Mouse (Mus musculus): ENCODE data around the gene Il24. TPM values are rescaled to one million over a fixed set of nuclear protein-coding genes. Genes with fewer than 3 reads are reported as not detected.

Gene Il24
- polyA plus RNA-seq, 1 experiment, result not detected

- no peak overlapping the region for H3K27ac ChIP-seq (ENCODE audit: control insufficient read depth, insufficient read depth, low read depth, low read length)
- H3K4me1 ChIP-seq (ENCODE audit: control insufficient read depth, insufficient read depth, low read length), result peaks cover 6% of the 10 kb centered on the region; the same call in 1 of the 2 replicates
- H3K36me3 ChIP-seq (ENCODE audit: control insufficient read depth, insufficient read depth, low read length), result no peaks in the 10 kb centered on the region
- no peak overlapping the region for H3K4me3 ChIP-seq (ENCODE audit: control insufficient read depth, low read depth, low read length)
- 0 out of 2 replicates have a peak, but pooled peaks cover 2% of the 10 kb centered on the region for H3K27me3 ChIP-seq (ENCODE audit: control insufficient read depth, insufficient read depth, low read length)
- TF ChIP-seq CTCF (IDR thresholded peaks at IDR 0.05; ENCODE audit: control insufficient read depth, insufficient read depth, insufficient replicate concordance, low read depth, low read length), result no peak
- no peak for TF ChIP-seq POLR2A (IDR thresholded peaks at IDR 0.05; ENCODE audit: control insufficient read depth, low read depth, low read length)
Observed at GRCm38 (mm10) chr1:130854819-130855218, 32.4 kb downstream of the Il24 start.

- H3K27me3 ChIP-seq (ENCODE audit: control insufficient read depth, insufficient read depth, low read length), result 0 out of 2 replicates have a peak, but pooled peaks cover 2% of the 10 kb centered on the region
- H3K36me3 ChIP-seq (ENCODE audit: control insufficient read depth, insufficient read depth, low read length), result no peaks in the 10 kb centered on the region
- no peak for TF ChIP-seq CTCF (IDR thresholded peaks at IDR 0.05; ENCODE audit: control insufficient read depth, insufficient read depth, insufficient replicate concordance, low read depth, low read length)
- no peak for TF ChIP-seq POLR2A (IDR thresholded peaks at IDR 0.05; ENCODE audit: control insufficient read depth, low read depth, low read length)
- peaks cover 6% of the 10 kb centered on the region; the same call in 1 of the 2 replicates for H3K4me1 ChIP-seq (ENCODE audit: control insufficient read depth, insufficient read depth, low read length)
- no peak overlapping the region for H3K27ac ChIP-seq (ENCODE audit: control insufficient read depth, insufficient read depth, low read depth, low read length)
- H3K4me3 ChIP-seq (ENCODE audit: control insufficient read depth, low read depth, low read length), result no peak overlapping the region
Observed at GRCm38 (mm10) chr1:130850405-130850804, 36.8 kb downstream of the Il24 start.

- TF ChIP-seq POLR2A (IDR thresholded peaks at IDR 0.05; ENCODE audit: control insufficient read depth, low read depth, low read length) (no peak), CTCF (IDR thresholded peaks at IDR 0.05; ENCODE audit: control insufficient read depth, insufficient read depth, insufficient replicate concordance, low read depth, low read length) (no peak)
- Histone ChIP-seq H3K27me3 (ENCODE audit: control insufficient read depth, insufficient read depth, low read length) (0 out of 2 replicates have a peak, but pooled peaks cover 2% of the 10 kb centered on the region), H3K4me3 (ENCODE audit: control insufficient read depth, low read depth, low read length) (no peak overlapping the region), H3K36me3 (ENCODE audit: control insufficient read depth, insufficient read depth, low read length) (no peaks in the 10 kb centered on the region), H3K27ac (ENCODE audit: control insufficient read depth, insufficient read depth, low read depth, low read length) (no peak overlapping the region), H3K4me1 (ENCODE audit: control insufficient read depth, insufficient read depth, low read length) (peaks cover 3% of the 10 kb centered on the region; the same call in 1 of the 2 replicates)
Observed at GRCm38 (mm10) chr1:130849530-130850214, 37.6 kb downstream of the Il24 start.

GRCm38 (mm10) chr1:130844516-130844915 lies 42.7 kb downstream of the Il24 start:
- Histone ChIP-seq H3K4me1 (ENCODE audit: control insufficient read depth, insufficient read depth, low read length) (no peaks in the 10 kb centered on the region), H3K4me3 (ENCODE audit: control insufficient read depth, low read depth, low read length) (no peak overlapping the region), H3K27me3 (ENCODE audit: control insufficient read depth, insufficient read depth, low read length) (no peaks in the 10 kb centered on the region), H3K27ac (ENCODE audit: control insufficient read depth, insufficient read depth, low read depth, low read length) (no peak overlapping the region), H3K36me3 (ENCODE audit: control insufficient read depth, insufficient read depth, low read length) (no peaks in the 10 kb centered on the region)
- TF ChIP-seq CTCF (IDR thresholded peaks at IDR 0.05; ENCODE audit: control insufficient read depth, insufficient read depth, insufficient replicate concordance, low read depth, low read length) (no peak), POLR2A (IDR thresholded peaks at IDR 0.05; ENCODE audit: control insufficient read depth, low read depth, low read length) (no peak)

- no peak overlapping the region for H3K4me3 ChIP-seq (ENCODE audit: control insufficient read depth, low read depth, low read length)
- H3K4me1 ChIP-seq (ENCODE audit: control insufficient read depth, insufficient read depth, low read length), result no peaks in the 10 kb centered on the region
- H3K27me3 ChIP-seq (ENCODE audit: control insufficient read depth, insufficient read depth, low read length), result no peaks in the 10 kb centered on the region
- H3K36me3 ChIP-seq (ENCODE audit: control insufficient read depth, insufficient read depth, low read length), result no peaks in the 10 kb centered on the region
- H3K27ac ChIP-seq (ENCODE audit: control insufficient read depth, insufficient read depth, low read depth, low read length), result no peak overlapping the region
- TF ChIP-seq CTCF (IDR thresholded peaks at IDR 0.05; ENCODE audit: control insufficient read depth, insufficient read depth, insufficient replicate concordance, low read depth, low read length) (no peak), POLR2A (IDR thresholded peaks at IDR 0.05; ENCODE audit: control insufficient read depth, low read depth, low read length) (no peak)
Observed at GRCm38 (mm10) chr1:130841621-130842020, 45.6 kb downstream of the Il24 start.

- Histone ChIP-seq H3K27ac (ENCODE audit: control insufficient read depth, insufficient read depth, low read depth, low read length) (no peak overlapping the region), H3K36me3 (ENCODE audit: control insufficient read depth, insufficient read depth, low read length) (no peaks in the 10 kb centered on the region), H3K27me3 (ENCODE audit: control insufficient read depth, insufficient read depth, low read length) (no peaks in the 10 kb centered on the region), H3K4me3 (ENCODE audit: control insufficient read depth, low read depth, low read length) (no peak overlapping the region), H3K4me1 (ENCODE audit: control insufficient read depth, insufficient read depth, low read length) (no peaks in the 10 kb centered on the region)
- TF ChIP-seq POLR2A (IDR thresholded peaks at IDR 0.05; ENCODE audit: control insufficient read depth, low read depth, low read length) (no peak), CTCF (IDR thresholded peaks at IDR 0.05; ENCODE audit: control insufficient read depth, insufficient read depth, insufficient replicate concordance, low read depth, low read length) (no peak)
Observed at GRCm38 (mm10) chr1:130840599-130841379, 46.5 kb downstream of the Il24 start.

GRCm38 (mm10) chr1:130838288-130838687 lies 49.0 kb downstream of the Il24 start:
- Histone ChIP-seq H3K27ac (ENCODE audit: control insufficient read depth, insufficient read depth, low read depth, low read length) (no peak overlapping the region), H3K4me3 (ENCODE audit: control insufficient read depth, low read depth, low read length) (no peak overlapping the region), H3K4me1 (ENCODE audit: control insufficient read depth, insufficient read depth, low read length) (no peaks in the 10 kb centered on the region), H3K36me3 (ENCODE audit: control insufficient read depth, insufficient read depth, low read length) (no peaks in the 10 kb centered on the region), H3K27me3 (ENCODE audit: control insufficient read depth, insufficient read depth, low read length) (no peaks in the 10 kb centered on the region)
- TF ChIP-seq POLR2A (IDR thresholded peaks at IDR 0.05; ENCODE audit: control insufficient read depth, low read depth, low read length), result no peak
- no peak for TF ChIP-seq CTCF (IDR thresholded peaks at IDR 0.05; ENCODE audit: control insufficient read depth, insufficient read depth, insufficient replicate concordance, low read depth, low read length)
